Mouse (Mus musculus): Measurements from ENCODE around the gene Gm17727. TPM values are rescaled to one million over a fixed set of nuclear protein-coding genes. Genes with fewer than 3 reads are reported as not detected.

Gene Gm17727
- total RNA-seq (2023), result not detected

GRCm38 (mm10) chr9:35778009-35778408 lies at the start of gene Gm17727:
Gene Gm17727, minus strand, starts transcription at chr9:35778109.

GRCm38 (mm10) chr9:35790001-35790400 lies 12.1 kb upstream of the Gm17727 start, which contains the start of the genes Gm27235 and D730048I06Rik:
Gene Gm27235, minus strand, starts transcription at chr9:35790101.
Gene D730048I06Rik, minus strand, starts transcription at chr9:35790112.

GRCm38 (mm10) chr9:35740749-35741148 lies 37.2 kb downstream of the Gm17727 start, which contains the start of gene Gm17677:
Gene Gm17677, plus strand, starts transcription at chr9:35741049.

Other genes starting within 250 kb of the Gm17727 start
- 0.32 TPM for gene Ddx25, start 219.6 kb downstream of the Gm17727 start, total RNA-seq (2023)
- gene Pus3, start 219.5 kb downstream of the Gm17727 start, total RNA-seq (2023), result 30.6 TPM
- gene Pate2, start 207.8 kb downstream of the Gm17727 start, total RNA-seq (2023), result 0.32 TPM
- 9.1 TPM for gene Hyls1, start 207.7 kb downstream of the Gm17727 start, total RNA-seq (2023)
- not detected for gene Pate4, start 166.2 kb downstream of the Gm17727 start, total RNA-seq (2023)
- gene Pate3, start 129.9 kb downstream of the Gm17727 start, total RNA-seq (2023), result not detected
- gene Pate1, start 90.7 kb downstream of the Gm17727 start, total RNA-seq (2023), result not detected
- gene Gm17677, start 37.1 kb downstream of the Gm17727 start, total RNA-seq (2023), result not detected
- gene Gm27235, start 12.0 kb upstream of the Gm17727 start, total RNA-seq (2023), result not detected
- not detected for gene D730048I06Rik, start 12.0 kb upstream of the Gm17727 start, total RNA-seq (2023)
- not detected for gene 9230110F15Rik, start 66.0 kb upstream of the Gm17727 start, total RNA-seq (2023)
- gene 9230113P08Rik, start 130.3 kb upstream of the Gm17727 start, total RNA-seq (2023), result not detected